Mouse (Mus musculus): ENCODE results near the gene Tectb.

GRCm38 (mm10) chr19:55143391-55144300 lies 36.9 kb upstream of the Tectb start:
- no peak for TF ChIP-seq POLR2A (IDR thresholded peaks at IDR 0.05; ENCODE audit: low read depth, low read length)
- no peak for TF ChIP-seq CTCF (conservative IDR thresholded peaks at IDR 0.05; ENCODE audit: insufficient read depth, insufficient read length, low read depth, low read length)
